In the genomic region with DNA sequence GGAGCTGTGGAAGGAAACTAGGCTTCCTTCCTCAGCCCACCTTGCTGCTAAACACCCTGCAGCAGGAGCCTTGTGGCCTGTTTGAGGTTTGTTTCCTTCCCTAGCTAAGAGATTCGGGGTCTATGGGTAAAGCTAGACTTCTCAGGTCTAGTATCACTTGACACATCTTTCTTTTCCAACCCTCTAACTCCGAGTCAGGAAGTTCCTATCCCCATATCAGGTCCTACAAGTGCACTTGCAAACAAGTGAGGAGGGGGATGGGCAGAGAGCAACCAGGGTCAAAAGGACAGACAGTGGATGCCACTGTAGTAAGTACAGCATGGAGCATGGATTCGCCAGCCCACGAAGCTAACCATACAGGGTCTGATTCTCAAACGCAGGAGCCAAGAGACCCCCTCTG, we compare ENCODE assay signal across 11 mouse cellular contexts.
"Had no signal": no experiment of that assay in that cellular context is flagged by ENCODE, and none has a peak within 500 bp of the region (broad histone marks: within the 10 kb centered on the region; RNA-seq: fewer than 3 reads in every experiment).

No protein-coding gene starts in this region.

- H3K9me3 ChIP-seq: limb, embryonic 13.5 days; midbrain, embryonic 12.5 days; neural tube, embryonic 15.5 days had no signal

- H3K27me3 ChIP-seq: limb, embryonic 13.5 days; midbrain, embryonic 12.5 days; neural tube, embryonic 15.5 days had no signal

- H3K36me3 ChIP-seq: limb, embryonic 13.5 days; midbrain, embryonic 12.5 days; neural tube, embryonic 15.5 days had no signal

- H3K27ac ChIP-seq: limb, embryonic 13.5 days; midbrain, embryonic 12.5 days; neural tube, embryonic 15.5 days had no signal

- H3K9ac ChIP-seq: limb, embryonic 13.5 days; midbrain, embryonic 12.5 days; neural tube, embryonic 15.5 days had no signal

- ATAC-seq: intestine, postnatal 0 days; midbrain, embryonic 16.5 days had no signal

- H3K4me2 ChIP-seq: limb, embryonic 13.5 days; midbrain, embryonic 12.5 days; neural tube, embryonic 15.5 days had no signal

- H3K4me1 ChIP-seq: midbrain, embryonic 12.5 days had no signal

- H3K4me3 ChIP-seq: limb, embryonic 13.5 days; midbrain, embryonic 12.5 days; myocyte; neural tube, embryonic 15.5 days had no signal

- DNase-seq: kidney, adult 8-10 months; kidney, postnatal 36 days; lung, adult 18-20 months; right cerebral cortex, postnatal 4 days; spleen, adult 18-20 months had no signal
